Mouse (Mus musculus): ENCODE results near the gene Krt42.

The Krt42 gene

DNA sequence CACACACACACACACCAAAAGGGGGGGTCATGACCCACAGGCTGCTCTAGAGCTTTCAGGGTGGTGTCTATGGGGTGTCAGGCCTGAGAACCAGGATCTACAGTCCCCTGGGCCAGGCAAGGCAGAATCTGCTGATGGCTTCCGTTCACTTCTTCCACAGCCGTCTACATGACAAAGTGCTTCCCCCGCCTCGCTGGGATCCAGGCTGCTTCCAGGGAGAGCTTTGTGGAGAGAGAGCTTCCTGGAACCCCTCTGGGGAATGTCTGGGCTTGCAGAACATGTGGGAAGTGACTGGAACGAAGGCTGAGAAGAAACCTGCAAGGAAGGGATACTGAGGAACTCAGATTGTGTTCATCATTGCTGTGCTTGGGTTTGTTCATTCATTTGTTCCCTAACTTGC is 9.1 kb upstream of the Krt42 start:
- 57% methylated on average over 5 of the region's 5 CpGs for WGBS

DNA sequence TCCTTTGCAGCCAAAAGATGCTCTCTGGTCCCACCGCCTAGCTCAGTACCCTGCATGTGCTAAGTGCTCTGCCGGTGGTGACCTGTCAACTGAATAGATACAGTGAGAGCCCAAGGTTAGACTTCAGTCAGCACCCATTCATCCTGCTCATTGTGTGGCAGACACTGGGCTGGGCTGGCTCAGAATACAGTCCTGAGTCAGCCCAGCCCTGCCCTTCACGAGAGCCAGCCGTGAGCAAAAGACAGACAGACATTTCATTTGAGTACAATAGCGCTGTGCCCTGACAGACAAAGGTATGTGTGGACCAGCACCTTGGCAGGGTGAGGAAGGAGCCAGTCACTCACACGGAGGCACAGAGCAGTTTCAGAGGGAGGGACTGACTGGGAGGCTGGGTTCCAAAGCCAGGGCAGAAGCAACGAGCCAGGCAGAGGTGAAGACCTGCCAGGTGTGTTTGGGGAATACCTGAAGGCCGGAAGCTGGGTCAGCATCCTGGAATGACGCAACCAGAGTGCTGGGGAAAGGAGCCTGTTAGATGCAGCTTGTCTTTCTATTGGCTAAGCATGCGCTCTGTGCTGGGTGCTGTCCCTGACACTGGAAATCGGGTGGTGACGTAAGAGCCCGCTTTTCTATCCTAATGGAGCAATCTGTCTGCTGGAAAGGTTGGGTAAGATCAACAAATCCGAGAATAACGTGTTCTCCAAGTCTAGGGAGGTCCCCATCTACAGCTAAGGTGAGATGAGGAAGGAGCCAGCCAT is 8.2 kb upstream of the Krt42 start:
- 76% methylated on average over 15 of the region's 15 CpGs for WGBS

DNA sequence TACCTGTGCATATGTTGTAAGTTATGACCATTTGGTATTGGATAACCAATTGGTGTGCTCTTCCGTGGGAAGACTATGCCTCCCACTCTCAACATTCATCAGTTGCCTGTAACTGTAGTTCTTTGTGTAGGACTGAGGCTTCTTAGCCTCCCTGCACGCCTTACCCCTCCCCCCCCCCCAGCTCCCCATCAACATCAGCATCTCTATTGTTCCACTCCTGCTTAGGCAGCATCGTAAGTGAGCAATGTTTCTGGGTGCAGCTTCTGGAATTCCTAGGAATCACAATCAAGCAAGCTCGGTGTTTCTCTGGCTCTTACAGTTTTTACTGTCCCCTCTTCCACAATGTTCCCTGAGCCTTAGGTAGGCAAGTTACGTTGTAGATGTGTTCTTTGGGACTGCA is 5.8 kb upstream of the Krt42 start:
- WGBS, result 54% methylated on average over 5 of the region's 5 CpGs

DNA sequence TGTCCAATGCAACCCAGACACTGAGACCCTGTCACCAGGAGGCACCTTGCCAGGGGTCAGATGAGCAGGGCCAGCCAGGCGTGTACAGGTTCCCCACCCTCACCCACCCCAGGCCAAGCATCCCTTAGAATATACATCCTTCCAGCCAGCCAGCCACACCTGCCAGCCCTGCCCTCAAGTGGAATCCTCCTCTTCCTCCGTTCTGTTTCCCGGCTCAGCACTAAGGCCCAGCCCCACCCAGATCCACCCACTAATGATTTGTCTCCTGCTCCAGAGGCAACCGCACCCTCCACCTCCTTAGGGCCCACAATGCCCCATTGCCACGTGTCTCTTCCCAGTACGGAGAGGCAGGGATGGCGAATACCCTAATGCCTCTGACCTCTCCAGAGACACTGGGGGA is 5.0 kb upstream of the Krt42 start:
- WGBS, result 80% methylated on average over 7 of the region's 7 CpGs

DNA sequence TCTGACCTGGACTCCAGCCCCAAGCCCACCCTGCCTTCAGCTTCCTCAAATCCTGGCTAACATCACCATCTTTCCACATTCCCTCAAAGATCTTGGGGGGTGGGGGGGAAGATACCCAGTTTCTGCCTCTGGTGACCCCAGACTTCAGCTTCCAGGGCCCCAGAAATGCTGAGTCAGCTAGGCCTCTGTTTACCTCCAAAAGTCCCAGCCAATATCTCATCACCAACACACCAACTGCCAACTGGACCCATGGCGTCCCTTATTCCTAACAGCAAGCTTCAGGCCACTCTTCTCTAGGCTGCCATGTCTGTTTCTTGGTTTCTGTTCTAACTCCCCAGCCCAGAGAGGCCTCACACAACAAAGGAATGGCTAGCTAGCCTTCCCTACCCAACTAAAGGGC is 2.2 kb upstream of the Krt42 start:
- WGBS, result 95% methylated on average over 1 of the region's 1 CpGs

DNA sequence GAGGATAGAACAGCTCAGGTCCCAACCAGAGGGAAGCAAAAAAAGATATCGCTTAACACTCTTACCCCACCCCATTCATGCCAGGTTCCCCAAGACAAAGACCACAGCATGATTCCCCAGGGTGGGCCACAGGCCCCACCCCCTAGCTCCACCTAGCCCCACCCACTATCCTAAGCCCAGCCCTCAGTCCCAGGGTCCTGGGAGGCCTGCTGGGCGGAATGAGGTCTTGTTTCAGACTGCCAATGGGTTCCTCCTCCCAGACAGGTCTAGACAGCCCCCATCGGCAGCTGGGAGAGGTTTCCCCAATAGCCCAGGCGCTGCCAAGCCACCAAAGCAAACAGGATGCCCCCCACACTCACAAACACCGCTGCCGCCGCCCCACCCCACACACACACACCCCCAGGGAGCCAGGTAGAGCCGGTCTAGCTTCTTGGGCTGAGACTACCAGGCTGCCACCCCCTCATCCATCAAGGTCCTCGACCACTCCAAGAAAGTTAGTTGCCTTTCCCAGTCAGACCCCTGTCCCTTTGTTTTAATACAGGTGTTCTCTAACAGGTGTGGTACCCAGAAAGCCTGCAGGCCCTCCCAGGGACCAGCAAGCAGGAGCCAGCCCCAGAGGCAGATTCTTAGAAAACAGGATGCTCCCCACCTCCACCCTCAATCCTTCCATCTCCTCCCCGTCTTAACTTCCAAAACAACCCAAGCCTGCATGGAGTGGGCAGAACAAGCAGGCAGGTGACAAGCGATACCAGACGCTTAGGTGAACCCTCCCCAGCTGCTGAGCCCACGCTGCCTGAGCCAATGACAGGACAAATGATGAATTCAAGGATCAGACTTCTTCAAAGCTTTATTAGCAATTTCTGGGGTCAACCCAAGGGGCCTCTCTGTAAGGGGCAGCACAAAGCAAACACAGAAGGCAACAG is 7.4 kb downstream of the Krt42 start:
- 60% methylated on average over 13 of the region's 13 CpGs for WGBS

DNA sequence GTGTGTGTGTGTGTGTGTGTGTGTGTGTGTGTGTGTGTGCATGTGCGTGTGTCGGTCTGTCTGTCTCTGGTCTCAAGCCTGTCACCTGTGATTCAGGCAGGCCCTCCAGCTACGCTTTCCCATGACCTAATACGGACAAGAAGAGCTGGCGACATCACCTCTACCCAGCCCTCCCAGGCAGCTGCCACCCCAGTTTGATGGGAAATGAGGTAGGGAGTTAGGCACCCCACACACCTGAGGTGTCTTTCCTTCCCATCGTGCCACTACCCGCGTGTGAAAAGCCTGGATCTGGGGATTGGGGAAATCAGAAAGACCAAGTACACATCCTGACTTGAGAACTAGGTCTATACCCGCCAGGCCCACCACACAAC is 8.5 kb downstream of the Krt42 start:
- WGBS, result 86% methylated on average over 9 of the region's 9 CpGs

DNA sequence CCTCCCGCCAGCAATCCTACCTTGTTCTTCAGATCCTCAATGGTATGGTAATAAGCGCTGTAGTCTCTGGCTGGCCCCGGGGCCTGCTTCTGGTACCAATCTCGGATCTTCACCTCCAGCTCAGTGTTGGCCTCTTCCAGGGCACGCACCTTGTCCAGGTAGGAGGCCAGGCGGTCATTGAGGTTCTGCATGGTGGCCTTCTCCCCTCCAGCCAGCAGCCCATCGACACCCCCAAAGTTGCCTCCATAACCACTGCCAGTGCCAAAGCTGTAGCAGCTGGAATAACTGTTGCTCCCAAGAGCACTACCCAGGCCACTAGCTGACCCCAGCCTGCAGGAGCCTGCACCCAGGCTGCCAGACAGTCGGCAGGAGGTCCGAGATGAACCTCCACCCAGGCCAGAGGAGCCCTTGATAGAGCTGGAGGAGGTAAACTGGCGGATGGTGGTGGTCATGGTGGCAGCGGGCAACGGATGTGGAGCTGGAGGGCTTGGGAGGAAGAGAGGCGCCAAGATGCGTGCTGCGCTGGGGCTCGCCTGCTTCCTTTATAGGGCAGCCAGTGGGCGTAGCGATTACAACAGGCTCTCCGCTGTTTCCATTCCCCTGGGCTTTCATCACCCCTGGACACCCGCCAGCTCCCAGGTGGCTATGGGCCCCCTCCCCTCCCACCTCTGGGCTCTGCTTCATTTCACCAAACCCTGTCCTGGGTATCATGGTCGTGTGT is 9.0 kb downstream of the Krt42 start, which contains the start of gene Krt17:
Gene Krt17, minus strand, starts transcription at position 516 of the 721 bp plus-strand sequence.
- WGBS, result 74% methylated on average over 21 of the region's 21 CpGs

DNA sequence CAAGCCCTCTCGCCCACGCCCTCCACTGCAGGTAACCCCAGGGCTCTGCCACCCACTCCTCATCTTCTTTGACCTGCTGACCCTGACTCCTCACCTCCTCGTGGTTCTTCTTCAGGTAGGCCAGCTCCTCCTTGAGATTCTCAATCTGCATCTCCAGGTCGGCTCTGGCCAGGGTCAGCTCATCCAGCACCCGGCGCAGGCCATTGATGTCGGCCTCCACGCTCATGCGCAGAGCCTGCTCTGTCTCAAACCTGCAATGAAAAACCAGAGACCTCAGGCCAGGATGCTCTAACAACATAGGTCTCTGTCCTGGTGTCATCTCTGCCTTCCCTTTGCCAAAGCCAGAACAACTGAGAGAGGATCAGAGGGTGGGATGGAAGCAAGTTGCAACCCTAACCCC is 10.6 kb downstream of the Krt42 start:
- WGBS, result 95% methylated on average over 9 of the region's 9 CpGs

DNA sequence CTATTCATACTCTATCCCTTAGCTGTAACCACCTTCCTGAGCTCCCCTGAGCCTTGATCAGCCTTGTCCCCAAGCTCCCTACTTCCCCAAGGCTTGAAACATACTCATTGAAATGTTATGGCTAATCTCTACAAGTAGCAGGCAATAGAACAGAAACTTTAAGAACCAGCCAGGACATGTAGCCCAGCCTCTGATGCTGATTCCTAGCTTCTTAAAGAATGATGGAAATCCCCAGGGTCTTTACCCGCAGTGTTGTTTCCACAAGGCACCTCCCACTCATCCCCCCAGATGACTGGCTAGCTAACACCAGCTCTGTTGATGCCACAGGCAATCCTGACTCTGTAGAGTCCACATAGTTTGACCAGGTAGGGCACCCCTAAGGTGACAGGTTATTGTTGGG is 11.7 kb downstream of the Krt42 start:
- 83% methylated on average over 1 of the region's 1 CpGs for whole genome bisulfite sequencing

DNA sequence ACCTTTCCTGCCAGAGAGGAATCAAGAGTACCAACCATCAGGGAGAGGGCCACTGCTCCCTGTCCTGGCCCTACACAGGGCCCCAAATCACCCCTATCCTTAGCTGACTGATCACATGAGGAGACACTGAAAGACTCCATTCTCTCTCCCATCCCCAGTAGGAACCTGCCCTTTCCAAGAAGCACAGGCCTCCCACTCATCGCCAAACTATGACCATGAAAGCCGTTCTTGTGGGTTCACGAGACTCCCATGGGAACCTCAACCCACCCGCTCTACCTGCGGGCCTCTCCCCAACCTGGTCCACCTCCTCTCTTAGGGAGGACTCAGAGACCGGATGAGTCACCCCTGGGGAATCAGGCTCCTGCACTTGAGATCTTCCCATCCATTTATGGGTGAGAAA is 14.2 kb downstream of the Krt42 start:
- 91% methylated on average over 6 of the region's 6 CpGs for WGBS

DNA sequence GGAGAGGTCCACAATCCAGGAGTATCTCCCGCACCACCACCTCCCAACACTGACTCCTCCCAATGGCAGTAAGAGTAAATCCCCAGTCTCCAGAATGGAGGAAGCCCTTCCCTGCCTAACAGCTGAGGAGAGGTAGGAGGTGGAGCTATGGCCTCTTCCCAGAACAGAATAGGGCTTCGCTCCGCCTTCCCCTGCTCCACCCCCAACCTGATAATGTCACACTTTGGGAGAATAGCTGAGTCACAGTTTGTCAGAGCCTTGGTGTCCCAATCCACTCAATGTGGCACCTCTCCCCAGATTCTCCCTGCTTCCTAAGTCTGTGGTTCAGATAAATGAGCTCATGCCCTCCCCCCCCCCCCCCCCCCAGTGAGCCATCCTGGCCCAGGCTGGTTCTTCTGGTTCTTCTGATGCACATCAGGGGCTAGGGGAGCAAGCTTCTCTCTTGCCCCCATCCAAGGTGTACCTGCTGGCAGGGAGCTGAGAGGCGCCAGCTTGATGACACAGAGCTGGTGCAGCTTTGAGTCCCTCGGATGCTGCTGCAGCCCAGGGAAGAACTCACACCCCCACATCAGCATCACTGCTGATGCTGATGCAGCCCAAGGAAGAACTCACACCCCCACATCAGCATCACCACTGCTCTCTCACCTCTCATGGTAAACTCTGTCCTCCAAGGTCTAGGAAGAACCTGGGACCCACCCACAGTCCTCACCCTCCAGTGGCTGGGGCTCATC is 15.1 kb downstream of the Krt42 start:
- WGBS, result 55% methylated on average over 5 of the region's 5 CpGs

DNA sequence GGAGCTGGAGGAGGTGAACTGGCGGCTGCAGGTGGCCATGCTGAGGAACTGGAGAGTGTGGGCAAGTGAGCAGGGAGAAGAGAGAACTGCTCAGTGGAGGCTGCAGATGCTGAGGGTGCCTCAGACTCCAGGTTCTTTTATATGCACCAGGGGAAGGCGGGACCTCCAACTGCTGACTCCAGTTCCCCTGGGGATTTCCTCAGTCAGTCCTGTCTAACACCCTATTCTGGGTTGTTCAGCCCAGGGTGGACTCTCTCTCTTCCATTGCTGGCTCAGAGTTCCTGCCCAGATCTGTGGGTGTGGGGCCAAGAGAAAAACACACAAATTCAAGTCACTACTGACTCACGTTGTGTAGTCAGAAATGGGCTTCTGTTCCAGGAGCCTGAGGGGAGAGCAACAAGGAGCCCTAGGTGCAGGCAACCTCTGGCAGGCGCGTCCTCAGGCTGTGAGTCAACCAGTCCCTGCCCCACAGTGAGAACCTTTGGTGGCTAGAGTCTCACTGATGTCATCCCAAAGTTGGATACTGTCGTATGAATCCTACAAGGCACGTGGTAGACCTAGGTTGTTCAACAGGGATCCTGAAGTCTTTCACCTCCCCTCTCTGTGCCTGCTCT is 20.7 kb downstream of the Krt42 start, which contains the start of gene Krt16:
Gene Krt16, minus strand, starts transcription at position 51 of the 614 bp plus-strand sequence.
- WGBS, result 82% methylated on average over 7 of the region's 7 CpGs

DNA sequence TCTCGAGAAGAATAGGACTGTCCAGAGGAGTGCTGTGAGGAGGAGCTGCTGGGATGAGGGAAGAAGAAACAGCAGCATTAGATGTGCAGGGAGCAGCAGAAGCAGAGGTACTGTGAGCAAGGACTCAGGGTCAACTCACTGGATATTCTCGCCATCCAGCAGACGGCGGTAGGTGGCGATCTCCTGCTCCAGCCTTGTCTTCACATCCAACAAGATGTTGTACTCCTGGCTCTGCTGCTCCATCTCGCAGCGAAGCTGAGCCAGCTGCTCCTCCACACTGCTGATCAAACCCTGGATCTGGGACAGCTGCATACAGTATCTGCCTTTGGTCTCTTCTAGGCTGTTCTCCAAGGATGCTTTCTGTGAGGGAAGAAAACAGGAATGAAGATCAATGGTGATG is 23.2 kb downstream of the Krt42 start:
- 60% methylated on average over 7 of the region's 7 CpGs for WGBS

DNA sequence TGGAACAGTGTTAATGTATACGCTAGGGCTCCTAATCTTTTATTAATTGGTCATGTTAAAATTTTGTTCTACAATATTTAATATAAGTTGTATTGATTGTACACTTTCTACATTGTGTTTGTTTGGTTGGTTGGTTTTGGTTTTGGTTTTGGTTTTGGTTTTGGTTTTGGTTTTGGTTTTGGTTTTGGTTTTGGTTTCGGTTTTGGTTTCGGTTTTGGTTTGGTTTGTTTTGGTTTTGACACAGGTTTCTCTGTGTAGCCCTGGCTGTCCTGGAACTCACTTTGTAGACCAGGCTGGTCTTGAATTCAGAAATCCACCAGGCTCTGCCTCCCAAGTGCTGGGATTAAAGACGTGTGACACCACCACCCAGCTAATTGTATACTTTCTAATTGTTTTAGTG is 29.4 kb downstream of the Krt42 start:
- 90% methylated on average over 4 of the region's 4 CpGs for WGBS

DNA sequence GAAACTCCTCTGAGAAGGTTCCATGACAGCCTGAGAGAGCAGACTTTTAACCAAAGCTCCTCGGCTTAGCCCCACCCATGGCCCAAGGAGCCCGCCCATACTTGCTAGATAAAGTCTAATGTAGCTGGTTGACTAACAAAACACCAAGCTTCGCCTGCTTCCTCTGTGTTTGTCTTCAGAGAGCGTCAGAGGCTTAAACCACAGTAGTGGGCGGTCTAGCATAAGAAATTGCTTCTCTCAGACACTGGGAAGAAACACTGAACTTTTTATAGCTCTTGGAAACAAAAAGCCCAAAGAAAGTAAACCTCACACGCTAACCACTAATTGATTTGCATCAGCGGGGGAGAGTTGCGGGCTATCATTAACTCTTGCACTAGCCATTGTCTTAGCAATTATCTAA is 47.9 kb downstream of the Krt42 start:
- 33% methylated on average over 8 of the region's 8 CpGs for WGBS

DNA sequence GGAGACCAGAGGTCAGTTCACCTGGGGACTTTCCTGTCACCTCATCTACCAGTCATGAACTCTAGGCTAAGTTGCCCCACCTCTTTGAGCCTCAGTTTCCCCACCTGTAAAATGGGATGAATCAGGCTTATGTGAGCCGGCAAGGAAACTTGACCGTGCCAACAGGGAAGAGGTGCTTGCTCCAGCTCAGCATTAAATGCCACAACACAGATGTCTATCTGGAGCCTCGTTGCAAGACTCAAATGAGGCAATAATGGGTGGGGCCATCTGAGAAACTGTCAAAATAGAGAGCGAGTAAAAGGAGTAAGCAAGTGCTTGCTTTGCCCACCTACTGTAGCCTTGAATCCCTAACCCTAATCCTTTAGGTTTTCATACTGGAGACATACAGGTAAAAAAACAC is 50.4 kb downstream of the Krt42 start:
- WGBS, result 81% methylated on average over 4 of the region's 4 CpGs

All from cerebral cortex, adult 2 months (tissue).